ENCODE assay signal across 22 mouse cellular contexts in the genomic region with DNA sequence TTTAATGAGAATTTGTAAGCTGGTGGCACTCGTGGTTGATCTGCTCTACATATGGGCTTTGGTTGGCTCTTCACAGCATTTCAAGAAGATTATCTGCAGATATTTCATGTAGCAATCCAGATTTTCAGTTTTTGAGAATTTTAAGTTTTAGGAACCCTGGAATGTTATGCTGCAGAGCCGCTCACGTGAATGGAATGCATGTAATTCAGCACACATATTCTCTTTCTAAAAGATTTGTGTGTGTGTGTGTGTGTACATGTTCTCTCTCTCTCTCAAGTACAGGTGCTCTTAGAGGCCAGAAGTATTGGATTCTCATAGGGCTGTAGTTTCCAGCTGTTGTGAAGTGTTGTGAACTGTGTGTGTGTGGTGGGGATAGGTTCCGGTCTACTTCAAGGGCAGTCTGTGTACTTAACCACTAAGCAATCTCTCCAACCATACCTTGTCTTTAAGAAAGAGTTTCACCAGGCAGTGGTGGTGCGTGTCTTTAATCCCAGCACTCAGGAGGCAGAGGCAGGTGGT. TPM values are rescaled to one million over a fixed set of nuclear protein-coding genes. Genes with fewer than 3 reads are reported as not detected.
A peak's percentile ranks its signal among the peaks of the same experiment; 100 is the strongest.
DNase-seq lines count a peak whose midpoint lies in the region; ATAC-seq and TF ChIP-seq lines count a peak whose summit lies in the region.
"Had no signal": no experiment of that assay in that cellular context is flagged by ENCODE, and none has a peak within 500 bp of the region (broad histone marks: within the 10 kb centered on the region; RNA-seq: fewer than 3 reads in every experiment).

No protein-coding gene starts in this region.

- no peak overlapping the region for H3K9ac ChIP-seq in lung, embryonic 15.5 days
- no peak overlapping the region for H3K9ac ChIP-seq in neural tube, embryonic 15.5 days (replicated peaks)
- H3K9ac ChIP-seq: forebrain, postnatal 0 days; hindbrain, embryonic 12.5 days; hindbrain, embryonic 15.5 days had no signal

- TF ChIP-seq POLR2A in embryonic fibroblast, embryonic 13.5 days (IDR thresholded peaks at IDR 0.05; ENCODE audit: low read depth, low read length): no peak

- no peaks in the 10 kb centered on the region for H3K27me3 ChIP-seq in lung, embryonic 15.5 days
- no peaks in the 10 kb centered on the region for H3K27me3 ChIP-seq in neural tube, embryonic 15.5 days (replicated peaks)
- H3K27me3 ChIP-seq: hindbrain, embryonic 12.5 days; hindbrain, embryonic 15.5 days; Patski had no signal

- no peaks in the 10 kb centered on the region for H3K36me3 ChIP-seq in lung, embryonic 15.5 days
- no peaks in the 10 kb centered on the region for H3K36me3 ChIP-seq in neural tube, embryonic 15.5 days
- H3K36me3 ChIP-seq: hindbrain, embryonic 12.5 days; hindbrain, embryonic 15.5 days had no signal

- DNase-seq in lung, adult 18-20 months: no peak
- peak; percentile 44 for DNase-seq in thymus, postnatal 0 days (ENCODE audit: low spot score)
- DNase-seq in thymus, postnatal 4 days: no peak
- DNase-seq in kidney, postnatal 4 days: no peak
- DNase-seq: adrenal gland, postnatal 10 days; adrenal gland, postnatal 36 days; cerebellum, adult 18-20 months; cerebellum, adult 9-10 months; cerebellum, postnatal 14 days; forebrain, postnatal 0 days; gastrocnemius, adult 2 months; gastrocnemius, postnatal 14 days; heart, adult 11 months had no signal

- no peak for ATAC-seq in lung, embryonic 15.5 days (ENCODE audit: borderline replicate concordance, extremely low read depth, low FRiP score, low TSS enrichment)
- ATAC-seq in neural tube, embryonic 15.5 days (ENCODE audit: low FRiP score): no peak
- ATAC-seq: CD4-positive, CD25-positive, alpha-beta regulatory T cell, adult 4 months; forebrain, embryonic 14.5 days; forebrain, postnatal 0 days; Patski had no signal

- H3K4me2 ChIP-seq in lung, embryonic 15.5 days: no peak overlapping the region
- H3K4me2 ChIP-seq in neural tube, embryonic 15.5 days: no peak overlapping the region
- H3K4me2 ChIP-seq: heart, embryonic 11.5 days; hindbrain, embryonic 12.5 days; hindbrain, embryonic 15.5 days had no signal

- H3K27ac ChIP-seq in lung, embryonic 15.5 days: peak overlapping the region; percentile 24; the same call in 1 of the 2 replicates
- H3K27ac ChIP-seq in embryonic fibroblast, embryonic 13.5 days (ENCODE audit: insufficient read depth, low read length): peak overlapping the region; percentile 97
- H3K27ac ChIP-seq in neural tube, embryonic 15.5 days (replicated peaks): no peak overlapping the region
- H3K27ac ChIP-seq: gastrocnemius, adult 2 months; hindbrain, embryonic 12.5 days; hindbrain, embryonic 15.5 days had no signal

- H3K4me3 ChIP-seq in lung, embryonic 15.5 days: no peak overlapping the region
- no peak overlapping the region for H3K4me3 ChIP-seq in embryonic fibroblast, embryonic 13.5 days (ENCODE audit: insufficient read depth, low read length)
- H3K4me3 ChIP-seq in neural tube, embryonic 15.5 days (replicated peaks): no peak overlapping the region
- H3K4me3 ChIP-seq: gastrocnemius, adult 2 months; hindbrain, embryonic 12.5 days; hindbrain, embryonic 15.5 days had no signal

- 54% methylated on average over 5 of the region's 5 CpGs for WGBS in lung, embryonic 15.5 days
- 92% methylated on average over 5 of the region's 5 CpGs for WGBS in neural tube, embryonic 15.5 days

- no peak for TF ChIP-seq CTCF in embryonic fibroblast, embryonic 13.5 days (IDR thresholded peaks at IDR 0.05; ENCODE audit: borderline replicate concordance, insufficient read depth, low read length)

- H3K9me3 ChIP-seq in lung, embryonic 15.5 days: no peaks in the 10 kb centered on the region
- no peaks in the 10 kb centered on the region for H3K9me3 ChIP-seq in neural tube, embryonic 15.5 days (replicated peaks)
- H3K9me3 ChIP-seq: hindbrain, embryonic 12.5 days; hindbrain, embryonic 15.5 days had no signal

- no peaks in the 10 kb centered on the region for H3K4me1 ChIP-seq in lung, embryonic 15.5 days
- peaks cover 5% of the 10 kb centered on the region for H3K4me1 ChIP-seq in embryonic fibroblast, embryonic 13.5 days (ENCODE audit: control insufficient read depth, insufficient read depth, low read length)
- H3K4me1 ChIP-seq in neural tube, embryonic 15.5 days: no peaks in the 10 kb centered on the region
- H3K4me1 ChIP-seq: hindbrain, embryonic 12.5 days; hindbrain, embryonic 15.5 days had no signal

RNA-seq across cellular contexts. Expression of a gene that starts 24.7 kb away (rescaled TPM):
- polyA plus RNA-seq in lung, embryonic 15.5 days (2015; fragmentation: Nextera tagmentation; extraction: Ambion mirVana): 5.4 and 6.7 TPM in 2 replicates
- 18.9 and 21.9 TPM in 2 replicates for polyA plus RNA-seq in thymus, postnatal 0 days (2015; fragmentation: Nextera tagmentation; extraction: Ambion mirVana)
- 50.1 and 56.7 TPM in 2 replicates for polyA plus RNA-seq in embryonic fibroblast, embryonic 13.5 days (2011; ENCODE audit: insufficient read length, low read depth, missing spikeins)
- 1.7 and 5.8 TPM in 2 replicates for polyA plus RNA-seq in neural tube, embryonic 15.5 days (2015; fragmentation: Nextera tagmentation; extraction: Ambion mirVana)
